Mouse (Mus musculus) embryonic facial prominence, embryonic 15.5 days (tissue): ENCODE measurements around the gene Klf9. TPM values are rescaled to one million over a fixed set of nuclear protein-coding genes. Genes with fewer than 3 reads are reported as not detected.

Experiments
- ATAC-seq: fragments of 200-750 bp; cut with Nextera tagmentation; 2 replicates; pipeline ENCODE4 v1.8.0; 2017; ENCODE audit warnings: low read depth, moderate TSS enrichment; ENCODE audit not compliant: insufficient number of reproducible peaks, low FRiP score, low TSS enrichment
- H3K27ac ChIP-seq: fragments of 300-500 bp; sonication (generic); replicated peaks from 2 replicates; pipeline ENCODE4 v1.5.1; 2015; ENCODE audit warnings: mild to moderate bottlenecking, inconsistent platforms
- H3K27me3 ChIP-seq: fragments of 300-500 bp; sonication (generic); 2 replicates; pipeline ENCODE4 v1.6.1; 2015; ENCODE audit warnings: inconsistent platforms
- H3K36me3 ChIP-seq: fragments of 300-500 bp; sonication (generic); 2 replicates; pipeline ENCODE4 v1.6.1; 2015; ENCODE audit warnings: mild to moderate bottlenecking, inconsistent platforms
- H3K4me1 ChIP-seq: fragments of 300-500 bp; sonication (generic); 2 replicates; pipeline ENCODE4 v1.6.1; 2015; ENCODE audit warnings: inconsistent platforms
- H3K4me2 ChIP-seq: fragments of 300-500 bp; sonication (generic); replicated peaks from 2 replicates; pipeline ENCODE4 v1.6.1; 2015; ENCODE audit warnings: mild to moderate bottlenecking, inconsistent platforms
- H3K4me3 ChIP-seq: fragments of 300-500 bp; sonication (generic); replicated peaks from 2 replicates; pipeline ENCODE4 v1.5.1; 2015; ENCODE audit warnings: mild to moderate bottlenecking, inconsistent platforms
- H3K9ac ChIP-seq: fragments of 300-500 bp; sonication (generic); 2 replicates; pipeline ENCODE4 v1.6.1; 2015; ENCODE audit warnings: inconsistent platforms
- H3K9me3 ChIP-seq: fragments of 300-500 bp; sonication (generic); replicated peaks from 2 replicates; pipeline ENCODE4 v1.6.1; 2016; ENCODE audit warnings: inconsistent platforms
- WGBS: fragments of 180-500 bp; shearing (Covaris S2); methylation state at CpG from one replicate; pipeline ENCODE4 v1.1.7; 2015; 5-methylcytosine and 5-hydroxymethylcytosine counted together
- polyA plus RNA-seq: library from polyadenylated mRNA; unstranded; fragments of >200 nt; fragmentation: Nextera tagmentation; extraction: Ambion mirVana; gene quantifications from 2 replicates; pipeline ENCODE4 v1.2.1, GENCODE M21; 2015

The Klf9 gene
- polyA plus RNA-seq, 1 experiment from 2014 or later, result 7.5 TPM

DNA sequence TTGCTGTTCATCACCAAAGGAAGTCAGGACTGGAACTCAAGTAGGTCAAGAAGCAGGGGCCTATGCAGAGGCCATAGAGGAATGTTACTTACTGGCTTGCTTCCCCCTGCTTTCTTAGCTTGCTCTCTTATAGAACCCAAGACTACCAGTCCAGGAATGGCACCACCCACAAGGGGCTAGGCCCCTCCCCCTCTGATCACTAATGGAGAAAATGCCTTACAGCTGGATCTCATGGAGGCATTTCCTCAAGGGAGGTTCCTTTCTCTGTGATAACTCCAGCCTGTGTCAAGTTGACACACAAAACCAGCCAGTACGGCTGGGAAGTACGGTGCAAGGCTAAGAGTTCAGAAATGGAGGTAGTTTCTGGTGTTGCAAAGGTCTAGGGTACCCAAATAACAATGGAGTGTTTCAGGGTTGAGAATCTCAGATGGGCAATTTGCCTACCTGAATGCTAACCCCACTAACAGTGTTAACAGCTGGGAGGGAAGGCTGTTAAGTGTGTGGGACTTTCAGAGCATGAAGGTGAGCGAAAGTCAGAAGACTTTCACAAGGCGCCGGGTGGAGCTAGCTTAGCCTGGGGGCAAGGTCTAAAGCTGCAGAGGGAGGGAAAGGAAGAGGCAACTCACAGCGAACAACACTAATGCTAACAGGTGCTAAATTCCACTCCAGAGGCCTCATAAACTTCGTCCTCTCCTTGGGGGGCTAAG is 8.2 kb upstream of the Klf9 start:
- Histone ChIP-seq H3K9me3 (no peaks in the 10 kb centered on the region), H3K36me3 (no peaks in the 10 kb centered on the region), H3K27ac (no peak overlapping the region), H3K4me3 (no peak overlapping the region), H3K27me3 (peaks cover 28% of the 10 kb centered on the region), H3K9ac (no peak overlapping the region), H3K4me2 (no peak overlapping the region), H3K4me1 (peaks cover 39% of the 10 kb centered on the region)
- 15% methylated on average over 7 of the region's 7 CpGs for WGBS
- ATAC-seq, result no peak

DNA sequence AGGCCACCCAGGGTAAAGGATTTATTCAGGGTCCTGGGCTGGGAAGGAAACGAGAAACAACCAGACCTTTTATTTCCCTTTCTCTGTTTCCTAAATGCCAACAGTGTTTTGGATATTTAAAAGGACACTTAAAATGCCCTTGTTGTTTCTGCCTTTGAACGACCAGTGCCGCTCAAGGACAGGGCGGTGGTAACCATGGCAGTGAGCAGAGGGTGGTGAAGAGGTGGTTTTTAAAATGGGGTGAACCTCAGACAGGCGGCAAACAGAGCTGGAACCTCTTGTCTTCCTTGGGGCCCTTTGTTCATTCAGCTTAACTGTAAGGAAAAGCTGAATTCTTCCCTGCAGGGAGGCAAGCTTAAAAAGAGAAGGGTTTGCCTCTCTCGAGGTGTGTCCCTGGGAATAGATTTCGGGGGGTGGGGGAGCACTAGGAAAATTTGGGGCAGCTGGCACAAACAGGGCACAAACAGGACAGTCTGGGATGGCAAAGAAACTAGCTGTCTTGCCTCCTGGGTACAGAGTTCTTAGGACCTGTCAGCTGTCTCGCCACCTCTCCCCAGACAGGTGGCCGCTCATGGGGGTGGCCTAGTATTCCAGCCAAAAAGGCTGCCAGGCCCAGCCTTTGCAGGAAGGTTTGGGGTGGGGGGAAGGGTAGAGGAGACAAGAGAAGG is 7.5 kb upstream of the Klf9 start:
- no peak for ATAC-seq

DNA sequence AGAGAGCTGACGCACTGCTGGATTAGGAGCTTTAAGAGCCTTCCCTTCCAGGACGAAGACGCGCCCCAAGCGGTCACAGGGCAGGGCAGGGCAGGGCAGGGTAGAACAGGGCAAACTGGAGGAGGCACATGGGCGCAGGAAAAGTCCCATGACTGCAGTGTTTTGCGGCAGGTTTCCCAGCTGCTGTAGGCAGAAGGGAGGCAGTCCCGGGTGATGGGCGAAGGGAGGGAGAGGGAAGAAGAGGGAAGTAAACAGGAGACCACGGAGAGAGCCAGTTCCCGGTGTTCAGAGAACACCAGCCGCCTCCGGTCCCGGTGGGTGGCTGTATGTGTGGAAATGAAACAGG is 7.0 kb upstream of the Klf9 start:
- peaks cover 32% of the 10 kb centered on the region for H3K27me3 ChIP-seq
- no peak for ATAC-seq
- H3K9ac ChIP-seq, result no peak overlapping the region

More for the DNA sequence above, 7.5 kb upstream of the Klf9 start:
- Histone ChIP-seq H3K27ac (no peak overlapping the region), H3K9ac (no peak overlapping the region), H3K27me3 (peaks cover 32% of the 10 kb centered on the region), H3K4me2 (peak overlapping the region; percentile 96; the same call in 1 of the 2 replicates), H3K4me1 (peaks cover 39% of the 10 kb centered on the region), H3K9me3 (no peaks in the 10 kb centered on the region), H3K4me3 (no peak overlapping the region), H3K36me3 (no peaks in the 10 kb centered on the region)
- 10% methylated on average over 9 of the region's 9 CpGs for WGBS

DNA sequence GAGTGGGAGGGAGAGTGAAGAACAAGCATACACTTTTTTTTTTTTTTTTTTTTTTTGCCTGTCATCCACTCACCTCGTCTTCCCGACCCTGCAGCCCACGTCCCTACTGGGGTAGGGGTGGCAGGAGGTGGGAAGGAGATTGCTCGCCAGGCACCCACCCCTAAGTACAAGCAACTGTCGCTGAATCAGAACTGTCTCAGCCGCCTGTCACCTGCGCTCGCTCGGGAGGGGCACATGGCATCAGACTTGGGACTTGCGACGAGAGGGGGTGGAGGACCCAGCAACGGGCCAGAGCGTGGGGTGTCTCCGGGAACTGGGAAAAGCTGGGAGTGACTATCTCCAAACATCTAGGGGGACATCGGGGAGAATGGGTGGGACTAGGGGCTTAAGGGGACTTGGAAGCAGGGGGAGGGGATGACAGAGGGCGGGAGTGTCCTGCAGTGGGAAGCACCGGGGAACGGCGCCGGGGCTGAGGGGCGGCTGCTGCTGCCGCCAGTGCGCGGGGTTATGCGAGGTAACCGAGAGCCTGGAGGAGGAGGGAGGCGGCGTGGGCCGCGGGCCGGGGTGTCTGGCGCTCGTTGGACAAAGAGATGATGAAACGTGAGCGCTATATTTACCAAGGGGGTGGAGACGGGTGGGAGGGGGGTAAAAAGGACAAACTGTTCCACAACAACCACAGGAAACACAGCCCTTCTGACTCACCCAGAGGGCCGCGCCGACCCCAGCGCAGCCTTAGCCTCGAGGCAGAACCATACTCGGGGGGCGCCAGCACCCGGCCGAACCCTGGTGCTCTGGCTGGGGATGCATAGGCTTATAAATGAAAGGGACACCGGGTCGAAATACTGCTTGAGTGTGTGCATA is 6.4 kb upstream of the Klf9 start:
- peak; percentile 66 for ATAC-seq
- 2% methylated on average over 47 of the region's 47 CpGs for WGBS
- Histone ChIP-seq H3K4me3 (peak overlapping the region; percentile 47), H3K9me3 (no peaks in the 10 kb centered on the region), H3K4me2 (peak overlapping the region; percentile 96), H3K4me1 (peaks cover 39% of the 10 kb centered on the region), H3K27ac (0 out of 2 replicates have a peak overlapping the region, but pooled peaks have one; percentile 80), H3K27me3 (peaks cover 32% of the 10 kb centered on the region), H3K36me3 (no peaks in the 10 kb centered on the region), H3K9ac (0 out of 2 replicates have a peak overlapping the region, but pooled peaks have one; percentile 12)

More for the DNA sequence above, 7.0 kb upstream of the Klf9 start:
- WGBS, result 3% methylated on average over 14 of the region's 14 CpGs
- peaks cover 39% of the 10 kb centered on the region for H3K4me1 ChIP-seq
- no peaks in the 10 kb centered on the region for H3K36me3 ChIP-seq
- H3K4me3 ChIP-seq, result peak overlapping the region; percentile 47
- H3K27ac ChIP-seq, result no peak overlapping the region
- peak overlapping the region; percentile 96 for H3K4me2 ChIP-seq
- H3K9me3 ChIP-seq, result no peaks in the 10 kb centered on the region

DNA sequence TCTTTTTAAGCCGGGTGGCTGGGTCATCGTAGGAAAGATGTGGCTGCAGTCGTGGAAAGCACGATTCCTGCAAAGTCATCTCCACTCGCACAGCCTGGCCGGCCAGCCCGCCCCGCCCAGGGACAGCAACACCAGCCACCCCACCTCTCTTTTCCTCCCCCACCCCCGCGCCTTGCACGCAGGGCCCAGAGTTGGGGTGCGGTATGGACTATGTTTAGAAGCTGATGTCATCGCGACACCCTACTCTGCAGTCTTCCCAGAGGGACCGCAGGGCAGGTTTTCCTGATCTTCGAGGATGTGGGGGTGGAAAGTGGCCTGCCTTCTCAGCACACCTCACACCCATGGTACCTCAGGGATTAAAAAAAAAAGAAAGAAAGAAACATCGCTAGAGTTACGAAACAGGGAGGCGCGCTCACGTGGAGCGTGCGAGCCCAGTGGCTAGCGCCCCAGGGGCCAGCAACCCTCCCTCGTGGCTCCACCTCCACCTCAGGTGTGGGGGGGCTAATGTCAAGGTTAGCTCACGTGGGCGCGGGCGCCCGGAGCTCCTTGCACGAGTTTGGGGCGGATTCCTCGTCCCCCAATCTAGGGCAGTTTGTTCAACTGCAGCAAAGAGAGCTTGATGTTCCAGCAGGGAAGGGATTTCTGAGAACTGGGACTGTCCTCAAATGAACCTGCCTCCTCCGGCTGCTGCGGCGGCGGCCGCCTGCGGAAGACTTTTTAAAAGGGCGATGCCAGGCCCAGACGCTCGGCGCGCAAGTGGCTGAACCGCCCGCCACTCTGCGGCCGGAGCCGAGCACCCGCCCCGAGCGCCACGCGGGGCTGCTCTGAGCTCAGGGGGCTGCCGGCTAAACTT is 5.5 kb upstream of the Klf9 start:
- peaks cover 32% of the 10 kb centered on the region for H3K27me3 ChIP-seq
- peak overlapping the region; percentile 96 for H3K4me2 ChIP-seq
- H3K27ac ChIP-seq, result peak overlapping the region; percentile 80
- H3K36me3 ChIP-seq, result no peaks in the 10 kb centered on the region
- H3K9me3 ChIP-seq, result no peaks in the 10 kb centered on the region
- under 1% methylated on average over 55 of the region's 55 CpGs for WGBS
- H3K4me1 ChIP-seq, result peaks cover 41% of the 10 kb centered on the region
- H3K4me3 ChIP-seq, result peak overlapping the region; percentile 47
- ATAC-seq, result peak; percentile 49
- H3K9ac ChIP-seq, result peak overlapping the region; percentile 29; the same call in 1 of the 2 replicates

DNA sequence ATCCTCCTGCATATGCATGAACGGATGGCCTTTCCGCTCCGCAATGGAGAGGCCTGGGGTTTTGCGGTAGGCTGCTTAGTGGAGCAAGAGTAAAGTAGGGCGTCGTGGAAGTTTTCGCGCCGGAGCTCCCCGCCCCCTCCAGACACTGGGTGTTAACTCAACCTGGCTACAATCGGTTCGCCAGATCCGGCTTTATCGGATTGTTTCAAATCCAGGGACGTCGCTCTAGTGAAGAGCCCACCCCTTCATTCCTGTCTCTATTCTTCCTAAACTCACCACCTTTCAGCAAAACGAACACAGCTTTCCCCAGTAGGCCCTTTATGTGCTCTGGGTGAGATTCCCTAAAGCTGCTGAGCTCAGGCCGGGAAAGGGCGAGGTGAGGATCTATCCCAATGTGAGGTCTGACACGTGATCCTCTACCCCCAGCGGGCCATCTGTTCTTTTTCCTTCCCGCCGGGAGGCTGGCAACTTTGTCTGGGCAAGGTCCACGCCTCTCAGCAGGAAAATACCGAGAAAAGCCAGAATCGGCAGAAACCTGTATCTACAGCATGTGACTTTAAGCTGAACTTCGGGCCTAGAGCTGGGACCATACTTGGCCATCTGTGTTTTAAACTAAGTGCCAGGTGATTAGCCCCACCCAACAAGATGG is 4.7 kb upstream of the Klf9 start:
- no peak for ATAC-seq
- Histone ChIP-seq H3K36me3 (no peaks in the 10 kb centered on the region), H3K9ac (peak overlapping the region; percentile 29; the same call in 1 of the 2 replicates), H3K4me3 (peak overlapping the region; percentile 47), H3K4me2 (peak overlapping the region; percentile 96), H3K9me3 (no peaks in the 10 kb centered on the region), H3K4me1 (peaks cover 43% of the 10 kb centered on the region), H3K27me3 (peaks cover 32% of the 10 kb centered on the region), H3K27ac (peak overlapping the region; percentile 58; the same call in 1 of the 2 replicates)
- 3% methylated on average over 27 of the region's 27 CpGs for WGBS

DNA sequence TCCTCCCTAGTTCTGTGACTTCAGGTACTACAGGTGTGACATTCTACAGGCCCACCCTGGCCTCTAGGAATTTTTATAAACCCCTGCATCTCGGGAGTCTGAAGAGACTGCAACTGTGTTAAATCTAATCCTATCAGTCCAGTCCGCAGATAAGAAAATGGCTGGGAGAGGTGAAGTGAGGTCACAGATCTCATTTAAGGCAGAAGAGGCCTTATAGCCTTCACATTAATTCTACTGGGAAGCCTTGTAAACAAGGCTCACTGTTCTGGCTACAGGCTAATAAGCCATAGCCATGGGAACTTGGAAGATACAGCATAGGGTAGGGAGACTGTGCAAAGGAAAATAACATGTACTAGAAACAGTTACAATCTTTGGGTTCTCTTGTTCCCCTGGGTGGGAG is 3.7 kb upstream of the Klf9 start:
- Histone ChIP-seq H3K27me3 (peaks cover 35% of the 10 kb centered on the region), H3K9ac (no peak overlapping the region), H3K27ac (no peak overlapping the region), H3K4me3 (no peak overlapping the region), H3K4me1 (peaks cover 52% of the 10 kb centered on the region), H3K4me2 (no peak overlapping the region), H3K9me3 (no peaks in the 10 kb centered on the region), H3K36me3 (no peaks in the 10 kb centered on the region)
- WGBS, result 63% methylated on average over 2 of the region's 2 CpGs
- no peak for ATAC-seq

DNA sequence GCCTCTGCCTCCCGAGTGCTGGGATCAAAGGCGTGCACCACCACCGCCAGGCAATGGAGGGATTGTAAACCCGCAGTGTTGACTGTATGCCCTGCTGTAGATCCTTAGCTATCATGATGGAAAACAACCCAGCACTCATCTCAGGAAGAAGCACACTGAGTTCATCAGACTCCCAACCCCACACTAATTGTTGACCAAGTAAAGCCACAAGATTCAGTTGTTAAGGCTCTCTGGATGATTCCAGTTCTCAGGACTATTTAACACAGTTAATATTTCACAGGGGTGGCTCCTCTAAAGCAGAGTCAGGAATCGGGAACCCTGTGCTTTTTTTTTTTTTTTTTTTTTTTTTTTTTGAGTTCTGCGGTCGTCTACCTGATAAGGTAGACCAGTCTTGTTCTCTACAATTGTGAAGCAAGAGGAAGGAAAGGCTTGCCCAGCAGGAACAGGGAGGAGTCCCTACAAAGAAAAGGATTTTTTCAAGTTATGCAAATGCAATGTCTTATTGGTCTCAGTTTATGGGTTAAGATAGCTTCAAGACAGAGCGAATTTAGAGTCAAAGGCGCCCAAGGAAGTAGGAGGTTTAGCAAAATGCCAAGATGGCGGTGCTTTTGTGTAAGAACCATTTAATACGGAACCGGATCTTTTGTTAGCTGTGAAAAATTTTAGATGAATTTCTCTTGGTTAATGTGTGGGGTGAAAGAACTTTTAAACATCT is 1.1 kb upstream of the Klf9 start:
- Histone ChIP-seq H3K27me3 (peaks cover 27% of the 10 kb centered on the region), H3K9me3 (no peaks in the 10 kb centered on the region), H3K36me3 (no peaks in the 10 kb centered on the region), H3K4me2 (peak overlapping the region; percentile 94), H3K4me3 (peak overlapping the region; percentile 62), H3K9ac (no peak overlapping the region), H3K4me1 (peaks cover 45% of the 10 kb centered on the region), H3K27ac (peak overlapping the region; percentile 68; the same call in 1 of the 2 replicates)
- ATAC-seq, result no peak
- WGBS, result 40% methylated on average over 12 of the region's 12 CpGs

DNA sequence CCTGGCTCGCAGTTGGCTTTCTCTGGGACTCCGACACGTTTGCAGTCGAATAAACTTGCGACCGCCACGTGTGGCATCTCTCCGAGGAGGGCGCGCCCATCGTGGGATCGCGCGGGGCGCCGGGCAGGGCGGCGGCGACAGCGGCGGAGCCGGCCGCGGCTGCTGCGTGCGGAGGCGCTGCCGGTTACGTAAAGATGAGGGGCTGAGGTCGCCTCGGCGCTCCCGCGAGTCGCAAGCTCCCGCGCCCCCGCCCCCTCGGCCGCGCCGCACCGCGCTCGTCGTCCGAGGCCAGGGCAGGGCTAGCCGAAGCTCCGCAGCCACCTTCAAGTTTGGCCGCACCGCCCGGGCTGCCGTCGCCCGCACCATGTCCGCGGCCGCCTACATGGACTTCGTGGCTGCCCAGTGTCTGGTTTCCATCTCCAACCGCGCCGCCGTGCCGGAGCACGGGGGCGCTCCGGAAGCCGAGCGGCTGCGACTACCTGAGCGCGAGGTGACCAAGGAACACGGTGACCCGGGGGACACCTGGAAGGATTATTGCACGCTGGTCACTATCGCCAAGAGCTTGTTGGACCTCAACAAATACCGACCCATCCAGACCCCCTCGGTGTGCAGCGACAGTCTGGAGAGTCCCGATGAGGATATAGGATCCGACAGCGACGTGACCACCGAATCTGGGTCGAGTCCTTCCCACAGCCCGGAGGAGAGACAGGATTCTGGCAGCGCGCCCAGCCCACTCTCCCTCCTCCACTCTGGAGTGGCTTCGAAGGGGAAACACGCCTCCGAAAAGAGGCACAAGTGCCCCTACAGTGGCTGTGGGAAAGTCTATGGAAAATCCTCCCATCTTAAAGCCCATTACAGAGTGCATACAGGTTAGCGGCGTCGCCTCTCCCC is 610 bp downstream of the Klf9 start:
- H3K27ac ChIP-seq, result peak overlapping the region; percentile 94
- peak overlapping the region; percentile 53 for H3K9ac ChIP-seq
- peak overlapping the region; percentile 94 for H3K4me2 ChIP-seq
- H3K27me3 ChIP-seq, result peaks cover 19% of the 10 kb centered on the region
- WGBS, result under 1% methylated on average over 93 of the region's 94 CpGs
- no peaks in the 10 kb centered on the region for H3K36me3 ChIP-seq
- peak; percentile 19; the same call in 1 of the 2 replicates for ATAC-seq
- H3K9me3 ChIP-seq, result no peaks in the 10 kb centered on the region
- peaks cover 35% of the 10 kb centered on the region for H3K4me1 ChIP-seq
- H3K4me3 ChIP-seq, result peak overlapping the region; percentile 62
